Mouse (Mus musculus) limb, embryonic 13.5 days (tissue): ENCODE measurements around the gene Klhdc7a. TPM values are rescaled to one million over a fixed set of nuclear protein-coding genes. Genes with fewer than 3 reads are reported as not detected.

Experiments used
- ATAC-seq: fragments of 200-750 bp; cut with Nextera tagmentation; 2 replicates; pipeline ENCODE4 v1.8.0; 2017; ENCODE audit warnings: low read depth, moderate number of reproducible peaks, moderate TSS enrichment; ENCODE audit not compliant: low FRiP score
- H3K27ac ChIP-seq: fragments of 300-500 bp; sonication (generic); 2 replicates; pipeline ENCODE4 v1.5.1; 2015; ENCODE audit warnings: inconsistent platforms, mild to moderate bottlenecking, moderate library complexity
- H3K27me3 ChIP-seq: fragments of 300-500 bp; sonication (generic); 2 replicates; pipeline ENCODE4 v1.6.1; 2015; ENCODE audit warnings: mild to moderate bottlenecking, inconsistent platforms
- H3K36me3 ChIP-seq: fragments of 300-500 bp; sonication (generic); 2 replicates; pipeline ENCODE4 v1.6.1; 2015; ENCODE audit warnings: inconsistent platforms, mild to moderate bottlenecking, moderate library complexity
- H3K4me1 ChIP-seq: fragments of 300-500 bp; sonication (generic); 2 replicates; pipeline ENCODE4 v1.6.1; 2015; ENCODE audit warnings: inconsistent platforms
- H3K4me2 ChIP-seq: fragments of 300-500 bp; sonication (generic); replicated peaks from 2 replicates; pipeline ENCODE4 v1.6.1; 2015; ENCODE audit warnings: inconsistent platforms, mild to moderate bottlenecking, moderate library complexity
- H3K4me3 ChIP-seq: fragments of 300-500 bp; sonication (generic); 2 replicates; pipeline ENCODE4 v1.5.1; 2015; ENCODE audit warnings: moderate library complexity, mild to moderate bottlenecking, inconsistent platforms
- H3K9ac ChIP-seq: fragments of 300-500 bp; sonication (generic); 2 replicates; pipeline ENCODE4 v1.6.1; 2015; ENCODE audit warnings: mild to moderate bottlenecking, inconsistent platforms
- H3K9me3 ChIP-seq: fragments of 300-500 bp; sonication (generic); 2 replicates; pipeline ENCODE4 v1.6.1; 2016; ENCODE audit warnings: inconsistent platforms
- WGBS: fragments of 180-500 bp; shearing (Covaris S2); methylation state at CpG from one replicate; pipeline ENCODE4 v1.1.7; 2015; 5-methylcytosine and 5-hydroxymethylcytosine counted together
- polyA plus RNA-seq: library from polyadenylated mRNA; unstranded; fragments of >200 nt; fragmentation: Nextera tagmentation; extraction: Ambion mirVana; gene quantifications from 2 replicates; pipeline ENCODE4 v1.2.1, GENCODE M21; 2015

The Klhdc7a gene
- polyA plus RNA-seq, 1 experiment from 2014 or later: 0.04 TPM

DNA sequence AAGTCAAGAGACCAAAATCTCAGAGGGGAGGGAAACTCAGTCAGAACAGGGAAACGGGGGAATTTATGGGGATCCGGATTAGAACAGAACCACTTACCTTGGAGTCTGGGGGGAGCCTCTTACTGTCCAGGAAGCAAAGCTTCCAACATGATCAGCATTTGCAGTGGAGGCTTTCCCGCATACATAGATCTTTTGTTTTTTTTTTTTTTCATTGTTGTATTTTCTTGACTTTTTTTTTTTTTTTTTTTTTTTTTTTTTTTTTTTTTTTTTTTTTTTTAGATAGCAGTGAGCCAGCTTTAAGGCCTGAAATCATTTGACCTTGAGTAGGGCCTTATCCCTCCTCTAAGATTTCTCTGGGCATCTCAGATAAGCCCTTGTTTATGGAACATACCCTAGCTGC, 8.6 kb downstream of the Klhdc7a start:
- no peaks in the 10 kb centered on the region for H3K27me3 ChIP-seq
- H3K9me3 ChIP-seq: no peaks in the 10 kb centered on the region
- no peak overlapping the region for H3K4me3 ChIP-seq
- H3K4me2 ChIP-seq: no peak overlapping the region
- 88% methylated on average over 3 of the region's 3 CpGs for WGBS
- H3K4me1 ChIP-seq: no peaks in the 10 kb centered on the region
- no peak for ATAC-seq
- H3K27ac ChIP-seq: no peak overlapping the region
- no peaks in the 10 kb centered on the region for H3K36me3 ChIP-seq
- H3K9ac ChIP-seq: no peak overlapping the region

- Histone ChIP-seq H3K9me3 (peaks cover 5% of the 10 kb centered on the region; the same call in 1 of the 2 replicates), H3K4me3 (no peak overlapping the region), H3K36me3 (no peaks in the 10 kb centered on the region), H3K4me1 (peaks cover 15% of the 10 kb centered on the region), H3K27me3 (no peaks in the 10 kb centered on the region), H3K27ac (no peak overlapping the region), H3K4me2 (peak overlapping the region; percentile 64), H3K9ac (no peak overlapping the region)
- no peak for ATAC-seq
- WGBS: 58% methylated on average over 6 of the region's 7 CpGs
Observed at GRCm38 (mm10) chr4:139950876-139951485, 16.8 kb downstream of the Klhdc7a start.

DNA sequence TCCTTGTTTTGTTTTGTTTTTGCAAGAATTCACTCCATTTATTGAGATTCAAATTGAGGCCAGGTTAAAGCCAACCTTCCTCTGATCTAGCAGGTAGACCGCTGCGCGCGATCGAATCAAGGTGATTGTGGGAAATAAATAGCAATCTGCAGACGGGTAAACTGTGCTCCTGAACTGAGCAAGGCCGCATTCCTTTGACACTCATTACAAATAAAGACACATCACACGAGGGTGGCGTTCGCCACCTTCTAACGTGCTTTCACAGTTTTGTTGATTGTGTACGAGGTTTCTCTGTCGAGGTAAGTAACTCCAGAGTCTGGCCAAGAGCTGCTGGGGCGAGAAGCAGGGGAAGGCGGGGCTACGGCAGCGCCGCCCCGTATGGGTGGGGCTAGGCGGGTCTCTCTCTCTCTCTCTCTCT, 17.4 kb downstream of the Klhdc7a start:
- 2% methylated on average over 20 of the region's 20 CpGs for WGBS
- no peak overlapping the region for H3K27ac ChIP-seq
- no peak for ATAC-seq
- H3K9me3 ChIP-seq: peaks cover 5% of the 10 kb centered on the region; the same call in 1 of the 2 replicates
- peaks cover 15% of the 10 kb centered on the region for H3K4me1 ChIP-seq
- H3K27me3 ChIP-seq: no peaks in the 10 kb centered on the region
- H3K9ac ChIP-seq: peak overlapping the region; percentile 13; the same call in 1 of the 2 replicates
- H3K36me3 ChIP-seq: no peaks in the 10 kb centered on the region
- peak overlapping the region; percentile 29 for H3K4me3 ChIP-seq
- H3K4me2 ChIP-seq: peak overlapping the region; percentile 64

- Histone ChIP-seq H3K27ac (no peak overlapping the region), H3K9ac (no peak overlapping the region), H3K4me2 (no peak overlapping the region), H3K4me1 (peaks cover 15% of the 10 kb centered on the region), H3K9me3 (peaks cover 5% of the 10 kb centered on the region; the same call in 1 of the 2 replicates), H3K27me3 (no peaks in the 10 kb centered on the region), H3K36me3 (no peaks in the 10 kb centered on the region), H3K4me3 (no peak overlapping the region)
- ATAC-seq: no peak
- WGBS: 24% methylated on average over 7 of the region's 7 CpGs
Observed at GRCm38 (mm10) chr4:139948591-139948990, 19.2 kb downstream of the Klhdc7a start.

DNA sequence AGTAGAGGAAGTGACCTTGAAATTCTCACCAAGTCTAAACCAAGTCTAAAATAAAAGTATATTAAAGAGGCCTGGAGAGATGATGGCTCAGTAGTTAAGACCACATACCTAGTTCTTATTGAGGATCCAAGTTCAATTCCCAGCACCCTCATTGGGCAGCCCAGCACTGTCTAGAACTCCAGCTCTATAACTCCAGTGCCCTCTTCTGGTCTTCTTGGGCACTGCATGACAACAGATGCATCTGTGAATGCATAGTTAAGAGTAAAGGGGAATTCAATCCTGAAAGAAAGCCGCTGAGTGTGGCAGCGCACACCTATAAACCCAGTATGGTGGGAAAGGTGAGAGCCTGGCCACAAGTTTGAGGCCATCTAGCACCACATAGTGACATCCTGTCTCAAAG, 20.5 kb downstream of the Klhdc7a start:
- WGBS: 97% methylated on average over 2 of the region's 2 CpGs
- no peak overlapping the region for H3K27ac ChIP-seq

DNA sequence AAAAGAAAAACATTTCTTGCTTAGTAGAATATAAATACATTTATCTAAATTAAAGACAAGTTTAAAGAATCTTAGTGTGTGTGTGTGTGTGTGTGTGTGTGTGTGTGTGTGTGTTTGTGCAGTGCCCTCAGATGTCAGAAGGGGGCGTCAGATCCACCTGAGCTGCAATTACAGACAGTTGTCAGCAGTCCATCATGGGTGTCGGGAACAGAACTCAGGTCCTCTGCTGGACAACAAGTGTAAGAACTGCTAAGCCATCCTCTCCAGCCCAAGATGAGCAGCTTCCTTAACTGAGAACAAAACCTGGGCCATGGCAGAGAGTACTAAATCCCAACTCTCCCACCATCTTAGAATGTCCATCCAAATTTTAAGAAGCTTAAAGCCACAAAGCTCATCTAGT, 26.0 kb downstream of the Klhdc7a start:
- H3K27me3 ChIP-seq: no peaks in the 10 kb centered on the region
- H3K4me3 ChIP-seq: no peak overlapping the region
- WGBS: 90% methylated on average over 2 of the region's 2 CpGs
- H3K36me3 ChIP-seq: no peaks in the 10 kb centered on the region
- H3K4me1 ChIP-seq: no peaks in the 10 kb centered on the region
- no peak for ATAC-seq
- 0 out of 2 replicates have a peak, but pooled peaks cover 5% of the 10 kb centered on the region for H3K9me3 ChIP-seq
- no peak overlapping the region for H3K27ac ChIP-seq
- H3K4me2 ChIP-seq: no peak overlapping the region
- no peak overlapping the region for H3K9ac ChIP-seq

More for the DNA sequence above, 20.5 kb downstream of the Klhdc7a start:
- Histone ChIP-seq H3K27me3 (no peaks in the 10 kb centered on the region), H3K9me3 (peaks cover 5% of the 10 kb centered on the region; the same call in 1 of the 2 replicates), H3K4me1 (peaks cover 15% of the 10 kb centered on the region), H3K36me3 (no peaks in the 10 kb centered on the region), H3K4me2 (no peak overlapping the region), H3K9ac (no peak overlapping the region), H3K4me3 (no peak overlapping the region)
- no peak for ATAC-seq

- H3K27ac ChIP-seq: no peak overlapping the region
- 67% methylated on average over 3 of the region's 3 CpGs for WGBS
- H3K4me2 ChIP-seq: no peak overlapping the region
- no peak for ATAC-seq
- H3K4me1 ChIP-seq: no peaks in the 10 kb centered on the region
- no peak overlapping the region for H3K4me3 ChIP-seq
- no peak overlapping the region for H3K9ac ChIP-seq
- H3K27me3 ChIP-seq: peaks cover 33% of the 10 kb centered on the region
- H3K9me3 ChIP-seq: no peaks in the 10 kb centered on the region
- H3K36me3 ChIP-seq: no peaks in the 10 kb centered on the region
Observed at GRCm38 (mm10) chr4:139935557-139935956, 32.3 kb downstream of the Klhdc7a start.

GRCm38 (mm10) chr4:139932970-139933801, 34.6 kb downstream of the Klhdc7a start:
- no peak for ATAC-seq
- Histone ChIP-seq H3K27me3 (peaks cover 52% of the 10 kb centered on the region), H3K36me3 (no peaks in the 10 kb centered on the region), H3K4me2 (no peak overlapping the region), H3K9ac (no peak overlapping the region), H3K4me3 (no peak overlapping the region), H3K4me1 (no peaks in the 10 kb centered on the region), H3K27ac (no peak overlapping the region), H3K9me3 (no peaks in the 10 kb centered on the region)
- 76% methylated on average over 18 of the region's 18 CpGs for WGBS

- Histone ChIP-seq H3K4me3 (no peak overlapping the region), H3K27ac (no peak overlapping the region), H3K4me2 (no peak overlapping the region), H3K9ac (no peak overlapping the region), H3K36me3 (no peaks in the 10 kb centered on the region), H3K4me1 (no peaks in the 10 kb centered on the region), H3K27me3 (peaks cover 61% of the 10 kb centered on the region), H3K9me3 (no peaks in the 10 kb centered on the region)
- WGBS: 36% methylated on average over 12 of the region's 12 CpGs
- ATAC-seq: no peak
Observed at GRCm38 (mm10) chr4:139931790-139932510, 35.9 kb downstream of the Klhdc7a start.

DNA sequence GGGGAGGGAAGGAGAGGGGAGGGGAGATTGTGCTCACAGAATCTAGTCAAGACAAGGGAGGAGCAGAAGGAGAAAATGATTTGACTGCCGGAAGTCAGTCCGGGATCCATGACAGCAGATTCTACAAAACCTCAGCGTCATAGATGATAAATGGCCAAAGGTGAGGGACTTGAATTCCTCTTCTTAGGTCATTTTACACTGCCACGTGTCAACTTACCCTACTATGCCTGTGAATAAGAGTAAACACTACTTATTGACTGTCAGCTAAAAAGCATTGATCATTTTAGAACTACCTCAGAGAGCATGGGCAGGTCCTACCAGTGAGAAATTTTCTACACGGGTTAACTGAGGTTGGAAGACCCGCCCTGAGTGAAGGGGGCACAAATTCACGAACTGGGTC, 36.9 kb downstream of the Klhdc7a start:
- WGBS: 47% methylated on average over 7 of the region's 7 CpGs
- peaks cover 7% of the 10 kb centered on the region for H3K4me1 ChIP-seq
- H3K4me3 ChIP-seq: no peak overlapping the region
- no peak overlapping the region for H3K4me2 ChIP-seq
- no peaks in the 10 kb centered on the region for H3K9me3 ChIP-seq
- no peak overlapping the region for H3K9ac ChIP-seq
- no peak for ATAC-seq
- no peak overlapping the region for H3K27ac ChIP-seq
- H3K27me3 ChIP-seq: peaks cover 72% of the 10 kb centered on the region
- no peaks in the 10 kb centered on the region for H3K36me3 ChIP-seq

GRCm38 (mm10) chr4:139926161-139926561, 41.7 kb downstream of the Klhdc7a start:
- H3K4me1 ChIP-seq: peaks cover 17% of the 10 kb centered on the region
- no peaks in the 10 kb centered on the region for H3K36me3 ChIP-seq
- H3K9ac ChIP-seq: no peak overlapping the region
- no peak for ATAC-seq
- H3K4me2 ChIP-seq: peak overlapping the region; percentile 55
- peaks cover 59% of the 10 kb centered on the region for H3K27me3 ChIP-seq
- peak overlapping the region; percentile 23 for H3K4me3 ChIP-seq
- H3K27ac ChIP-seq: no peak overlapping the region
- WGBS: 10% methylated on average over 11 of the region's 11 CpGs
- H3K9me3 ChIP-seq: no peaks in the 10 kb centered on the region
